Mouse (Mus musculus) granulocyte monocyte progenitor cell, adult 5-6 weeks (primary cell): ENCODE results near the gene Hist1h4b. TPM values are rescaled to one million over a fixed set of nuclear protein-coding genes. Genes with fewer than 3 reads are reported as not detected.

ENCODE experiments used
- ATAC-seq: replicated peaks from 2 replicates; pipeline ENCODE4 v1.8.0; 2016; ENCODE audit warnings: mild to moderate bottlenecking, moderate TSS enrichment, inconsistent platforms; ENCODE audit not compliant: poor library complexity, severe bottlenecking
- total RNA-seq, 2 experiments: library from RNA; stranded (forward) in 1 of 2; stranded (reverse) in 1 of 2; fragments of 200-712, 200-1000 nt in 1 of 2; fragments of >200 nt in 1 of 2; fragmentation: Nextera tagmentation in 1 of 2; gene quantifications; 2 replicates each; pipeline ENCODE4 v1.2.3; 2014 to 2017

Hist1h4b gene
- total RNA-seq (2014; fragmentation: Nextera tagmentation), result 70.4 and 87.8 TPM in 2 replicates
- 487 and 745 TPM in 2 replicates for total RNA-seq (2017)

DNA sequence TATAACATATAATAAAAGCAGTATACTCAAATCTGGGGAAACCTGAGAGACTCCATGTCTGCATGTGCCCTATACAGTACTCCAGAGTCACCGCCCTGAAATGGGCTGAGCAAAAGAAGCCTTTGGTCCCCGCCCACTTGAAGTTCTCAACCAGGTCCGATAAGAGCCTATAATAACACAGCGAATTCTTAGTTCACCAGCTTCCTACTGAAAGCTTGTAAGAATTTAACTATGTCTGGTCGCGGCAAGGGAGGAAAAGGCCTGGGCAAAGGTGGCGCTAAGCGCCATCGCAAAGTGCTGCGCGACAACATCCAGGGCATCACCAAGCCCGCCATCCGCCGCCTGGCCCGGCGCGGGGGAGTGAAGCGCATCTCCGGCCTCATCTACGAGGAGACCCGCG is at the start of gene Hist1h4b:
Gene Hist1h4b, plus strand, starts transcription at position 224 of the 400 bp plus-strand sequence.
- peak; percentile 43 for ATAC-seq

DNA sequence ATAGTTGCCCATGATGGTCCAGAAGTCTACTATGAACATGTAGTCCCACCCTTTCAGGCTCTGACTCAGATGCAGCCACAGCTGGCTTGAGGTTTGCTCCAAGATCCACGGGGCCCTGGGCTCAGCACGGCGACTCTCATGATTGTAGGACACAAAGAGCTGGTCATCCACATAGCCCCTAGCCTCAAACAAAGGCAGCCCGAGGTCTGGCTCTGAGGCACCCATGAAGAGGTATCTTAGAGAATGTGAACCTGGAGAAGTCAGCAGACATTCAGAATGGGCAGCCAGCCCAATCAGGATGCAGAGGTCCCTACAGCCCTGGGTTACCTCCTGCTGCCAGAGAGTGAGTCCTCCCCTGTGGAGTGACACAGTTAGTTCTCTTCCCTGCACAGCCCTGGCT is 48.8 kb upstream of the Hist1h4b start:
- no peak for ATAC-seq

DNA sequence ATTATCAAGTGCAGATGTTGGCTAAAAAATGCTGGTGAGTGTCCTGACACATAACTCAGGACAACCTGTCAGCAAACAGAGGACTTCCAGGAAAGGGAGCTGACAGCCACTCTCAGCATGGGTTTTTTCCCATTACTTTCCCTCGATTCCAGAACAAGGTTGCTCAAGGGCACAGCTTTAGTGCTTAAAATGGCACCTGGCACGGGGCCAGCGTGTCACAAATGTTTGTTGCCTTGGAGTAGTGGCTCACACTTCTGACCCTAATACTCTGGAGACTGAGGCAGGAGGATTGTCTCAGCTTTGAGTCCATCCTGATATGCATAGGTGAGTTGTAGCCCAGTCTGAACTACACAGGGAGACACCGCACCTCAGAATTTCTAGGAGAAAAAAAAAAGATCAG is 48.2 kb upstream of the Hist1h4b start:
- no peak for ATAC-seq

DNA sequence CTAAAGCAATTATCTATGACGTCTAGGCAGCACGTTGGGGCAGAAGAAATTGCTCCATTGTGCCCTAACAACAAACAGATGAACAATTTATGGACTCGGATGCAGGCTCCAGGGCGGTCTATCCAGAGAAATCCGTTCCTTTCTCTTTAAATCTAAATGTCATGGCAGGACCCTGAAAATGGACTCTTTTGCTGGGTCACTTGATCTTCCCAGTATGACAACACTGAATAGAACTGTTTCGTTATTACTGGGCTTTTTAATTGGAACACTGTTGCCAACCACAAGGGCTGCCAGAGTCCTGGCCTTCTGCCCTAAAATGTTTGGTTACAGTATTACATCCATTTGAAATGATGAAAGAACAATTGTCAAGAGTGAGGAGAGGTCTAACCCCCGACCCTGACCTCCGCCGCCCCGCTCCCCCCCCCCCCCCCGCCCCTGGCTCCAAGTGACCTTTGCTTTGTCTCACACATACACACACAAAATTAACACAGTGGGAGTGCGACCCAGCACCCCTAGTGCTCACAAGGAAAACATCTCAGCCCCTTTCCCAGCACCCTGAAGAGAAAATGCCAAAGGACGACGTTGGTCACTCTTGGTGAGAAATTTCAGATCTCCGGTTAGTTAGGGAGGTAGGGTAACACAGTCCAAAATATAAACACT is 47.0 kb upstream of the Hist1h4b start:
- ATAC-seq, result peak; percentile 47

DNA sequence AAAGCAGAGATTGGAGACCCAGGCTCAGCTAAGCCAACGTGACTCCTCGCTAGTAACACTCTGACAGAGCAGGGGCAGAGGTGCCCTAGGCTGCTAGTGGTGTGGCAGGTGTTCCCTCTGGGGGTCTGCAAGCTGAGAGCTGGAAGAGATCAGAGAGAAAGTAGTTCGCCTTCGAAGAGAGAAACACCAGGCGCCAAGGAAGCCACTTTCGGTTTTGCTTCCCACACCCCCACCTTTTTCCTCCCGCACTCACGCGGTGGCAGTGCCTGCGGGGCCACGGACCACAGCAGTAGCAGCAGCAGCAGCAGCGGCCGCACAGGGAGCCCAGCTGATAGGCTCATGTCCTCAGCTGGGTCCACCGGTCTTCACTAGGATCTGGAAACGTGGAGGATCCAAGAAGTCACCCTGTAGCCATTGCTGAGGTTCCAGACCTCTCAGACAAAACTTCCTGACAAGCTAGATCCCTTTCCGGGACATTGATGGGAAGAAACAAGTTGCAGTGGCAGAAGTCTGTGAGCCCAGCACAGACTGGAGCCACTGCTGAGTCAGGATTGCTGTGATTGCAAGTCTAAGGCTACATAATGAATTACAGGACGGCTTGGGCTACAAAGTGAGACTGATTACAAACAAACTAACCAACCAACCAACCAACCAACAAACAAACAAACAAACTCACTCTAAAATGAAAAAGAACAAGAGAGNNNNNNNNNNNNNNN is 46.3 kb upstream of the Hist1h4b start, which contains the start of gene Hfe:
Gene Hfe, minus strand, starts transcription at position 481 of the 716 bp plus-strand sequence.
- peak; percentile 41 for ATAC-seq

DNA sequence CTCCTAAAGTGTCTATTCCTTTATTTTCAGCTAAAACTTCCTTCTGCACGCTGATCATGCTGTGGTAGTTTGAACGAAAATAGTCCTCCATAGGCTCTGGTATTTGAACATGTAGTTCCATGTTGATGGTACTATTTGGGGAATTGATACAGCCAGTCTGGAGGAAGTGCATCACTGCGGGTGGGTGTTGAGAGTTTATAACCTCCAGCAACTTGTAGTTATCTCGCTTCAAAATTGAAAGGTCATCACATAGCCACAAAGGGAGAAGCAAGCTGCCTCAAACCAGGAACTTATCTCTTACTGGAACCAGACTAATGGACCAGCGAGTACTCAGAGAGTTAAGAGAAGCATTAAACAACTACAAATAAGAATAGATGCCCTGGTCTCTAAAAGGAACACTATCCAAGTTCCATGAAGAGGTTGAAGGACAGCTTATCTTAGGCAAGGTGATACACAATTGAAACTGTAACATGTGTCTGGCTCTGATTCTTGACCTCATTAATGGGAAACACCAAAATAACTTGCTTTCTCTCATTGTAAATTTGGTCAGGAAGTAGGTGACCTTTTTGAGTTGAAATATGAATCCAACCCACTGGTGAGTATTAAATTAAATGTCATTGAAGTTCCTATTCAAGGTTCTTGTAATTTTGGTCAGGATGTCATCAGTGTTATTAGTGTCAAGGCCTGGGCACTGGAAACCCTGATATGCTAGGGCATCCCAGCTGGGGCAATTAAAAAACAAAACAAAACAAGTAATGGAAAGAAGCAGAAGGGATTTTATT is 40.4 kb upstream of the Hist1h4b start:
- ATAC-seq, result peak; percentile 57

DNA sequence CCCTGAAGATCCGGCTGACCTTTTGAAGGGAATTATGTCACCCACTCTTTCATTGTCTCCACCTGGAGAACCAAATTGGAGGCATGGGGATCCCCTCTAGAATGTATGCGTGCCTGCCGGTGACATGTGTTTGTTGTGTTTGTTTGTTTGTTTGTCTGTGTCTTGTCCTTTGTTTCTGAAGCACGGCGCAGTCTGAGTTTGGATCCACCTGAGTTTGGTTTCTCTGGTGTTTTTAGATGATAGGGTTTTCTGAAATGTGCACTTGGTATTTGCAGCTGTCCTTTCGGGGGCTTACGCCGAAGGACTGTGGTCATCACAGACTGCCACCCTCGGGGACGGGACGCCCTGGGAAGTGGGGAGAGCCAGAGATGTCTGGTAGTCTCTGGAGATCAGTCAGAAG is 39.6 kb upstream of the Hist1h4b start:
- no peak for ATAC-seq

DNA sequence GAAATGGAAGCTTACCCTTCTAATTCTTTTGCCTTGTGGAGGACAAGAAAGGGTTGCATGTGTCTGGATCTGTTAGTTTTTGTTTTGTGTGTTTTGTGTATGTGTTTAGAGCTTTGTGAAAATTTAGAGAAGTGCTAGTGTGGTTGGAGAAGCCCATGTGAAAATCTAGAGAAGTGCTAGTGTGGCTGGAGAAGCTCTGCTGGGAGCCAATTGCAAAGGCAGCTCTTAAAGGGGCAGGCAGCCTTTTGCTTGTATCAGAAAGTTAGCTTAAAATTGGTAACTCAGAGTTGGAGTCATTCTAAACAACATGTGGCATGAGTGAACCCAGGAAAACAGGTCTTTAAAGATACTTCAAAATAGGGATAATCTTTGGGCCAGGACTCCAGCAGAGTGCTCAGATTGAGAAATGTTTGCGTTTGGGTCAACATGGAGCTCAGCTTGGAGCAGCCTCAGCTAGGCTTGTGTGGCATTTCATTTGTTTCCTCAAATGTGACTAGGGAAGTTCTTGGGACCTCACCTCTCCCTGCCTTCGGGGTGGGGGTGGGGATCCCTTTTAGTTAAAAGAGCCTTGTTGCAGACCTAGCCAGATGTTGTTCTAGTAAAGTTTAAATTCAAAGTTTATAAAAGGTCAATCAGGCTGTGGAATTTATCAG is 39.1 kb upstream of the Hist1h4b start:
- 0 out of 2 replicates have a peak, but pooled peaks have one; percentile 41 for ATAC-seq

DNA sequence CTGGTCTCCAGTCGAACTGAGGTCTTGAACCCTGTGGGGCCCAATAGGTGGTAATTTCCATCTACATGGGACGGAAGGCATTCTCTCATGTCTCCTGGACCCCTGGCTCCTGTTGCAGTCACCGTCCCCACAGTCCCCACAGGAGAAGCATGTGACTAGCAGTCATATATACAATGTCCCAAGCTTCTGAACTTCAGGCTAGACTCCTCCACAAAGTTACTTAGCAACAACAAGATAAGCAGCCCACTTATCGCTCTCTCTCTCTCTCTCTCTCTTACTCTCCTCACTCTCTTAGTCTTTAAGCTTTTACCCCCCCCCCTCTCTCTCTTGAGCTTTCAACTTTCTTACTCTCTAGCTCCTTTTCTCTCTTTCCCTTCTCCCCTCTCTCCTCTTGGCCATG is 32.6 kb upstream of the Hist1h4b start:
- no peak for ATAC-seq

DNA sequence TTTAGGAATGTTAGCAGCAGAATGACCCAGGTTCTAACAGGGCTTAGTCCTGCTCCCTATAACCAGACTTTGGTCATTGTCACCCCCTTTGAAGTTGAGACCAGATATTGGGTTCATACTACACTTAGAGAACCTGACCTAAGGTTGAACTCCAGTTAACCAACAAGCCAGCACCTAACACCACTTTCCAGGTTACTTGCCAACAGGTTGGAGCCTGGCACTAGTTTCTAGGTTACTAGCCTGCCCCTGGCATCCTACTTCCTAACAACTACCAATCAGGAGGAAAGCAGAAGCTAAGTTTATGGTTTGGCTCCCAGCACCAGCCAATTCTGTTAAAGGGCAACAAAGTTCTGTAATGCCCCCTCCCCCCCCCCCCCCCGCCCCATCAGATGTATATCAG is 31.6 kb upstream of the Hist1h4b start:
- ATAC-seq, result no peak

DNA sequence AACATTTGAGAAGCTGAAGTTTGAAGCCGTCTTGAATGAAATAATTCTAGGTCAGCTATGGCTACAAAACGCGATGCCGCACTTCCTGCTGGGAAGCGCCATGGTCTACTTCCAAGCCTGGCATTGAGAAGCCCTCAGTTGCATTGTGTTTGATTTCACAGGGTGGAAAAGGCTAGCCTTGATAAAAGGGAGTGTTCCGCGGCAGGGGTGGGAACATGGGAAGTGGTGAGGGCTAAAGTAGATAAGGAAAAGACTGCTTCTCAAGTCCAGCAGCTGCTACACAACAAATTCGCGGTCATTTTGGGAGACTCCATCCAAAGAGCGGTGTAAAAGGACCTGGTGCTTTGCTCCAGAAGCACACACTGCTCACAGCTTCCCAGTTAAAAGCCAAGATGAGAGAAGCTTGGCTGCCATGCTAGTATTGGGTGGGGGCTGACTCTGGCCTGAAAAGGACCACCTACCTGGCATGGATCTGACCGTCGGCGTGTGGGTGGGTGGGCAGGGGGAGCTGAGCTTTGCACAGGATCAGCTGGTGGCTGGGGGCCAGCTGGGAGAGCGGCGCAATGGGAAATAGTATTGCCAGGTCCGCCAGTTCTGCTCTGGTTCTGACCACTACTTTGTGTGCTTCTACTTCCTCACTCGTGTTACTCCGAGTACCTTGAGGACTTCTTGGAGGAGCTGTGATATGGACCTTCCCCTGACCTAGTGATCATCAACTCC is 28.2 kb upstream of the Hist1h4b start:
- peak; percentile 34 for ATAC-seq

DNA sequence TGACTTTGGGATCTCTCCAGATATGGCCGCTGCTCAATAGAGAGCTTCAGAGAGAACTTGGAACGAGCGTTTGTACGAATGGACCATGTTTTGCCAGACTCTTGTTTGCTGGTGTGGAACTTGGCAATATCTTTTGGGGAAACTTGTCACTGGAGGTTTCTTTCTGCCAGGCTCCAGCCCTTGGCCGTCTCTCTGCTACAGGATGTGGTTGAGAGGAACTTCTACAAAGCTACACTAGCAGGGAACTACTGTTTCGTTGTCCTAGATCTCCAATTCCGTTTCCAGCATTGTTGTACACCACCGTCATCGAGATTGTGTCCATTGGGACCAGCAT is 27.7 kb upstream of the Hist1h4b start:
- ATAC-seq, result peak; percentile 76

DNA sequence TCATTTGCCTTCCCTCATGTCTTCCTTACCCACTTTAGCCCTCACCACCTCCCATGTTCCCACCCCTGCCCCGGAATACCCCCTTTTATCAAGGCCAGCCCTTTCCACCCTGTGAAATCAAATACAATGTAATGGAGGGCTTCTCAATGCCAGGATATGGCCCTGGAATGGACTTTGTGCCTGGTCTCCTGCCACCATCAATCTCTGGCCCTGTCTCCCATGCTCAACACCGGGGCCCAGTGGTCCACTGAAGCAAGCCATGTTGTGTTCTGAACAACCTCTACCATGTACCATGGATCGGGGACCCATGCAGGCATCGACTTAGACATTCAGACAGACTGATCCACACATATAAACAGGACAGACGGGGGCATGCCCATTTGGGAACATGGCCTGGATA is 27.1 kb upstream of the Hist1h4b start:
- no peak for ATAC-seq

DNA sequence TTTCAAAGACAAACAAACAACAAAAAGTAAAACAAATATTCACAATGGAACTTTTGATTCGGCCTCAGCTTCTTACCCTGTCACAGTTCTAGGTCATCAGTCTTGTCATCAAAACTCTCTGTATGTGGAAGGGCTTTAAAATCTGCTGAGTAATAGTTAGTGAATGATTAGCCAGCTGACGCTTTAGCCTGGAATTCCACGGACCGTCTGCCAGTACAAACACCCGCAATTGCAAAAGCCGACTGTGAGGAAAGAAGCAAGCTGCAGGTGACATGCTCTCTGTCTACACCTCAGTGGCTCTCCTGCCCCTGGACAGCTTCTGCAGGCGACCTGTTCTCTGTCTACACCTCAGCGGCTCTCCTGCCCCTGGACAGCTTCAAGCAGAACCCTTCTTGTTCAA is 26.3 kb upstream of the Hist1h4b start:
- ATAC-seq, result no peak

DNA sequence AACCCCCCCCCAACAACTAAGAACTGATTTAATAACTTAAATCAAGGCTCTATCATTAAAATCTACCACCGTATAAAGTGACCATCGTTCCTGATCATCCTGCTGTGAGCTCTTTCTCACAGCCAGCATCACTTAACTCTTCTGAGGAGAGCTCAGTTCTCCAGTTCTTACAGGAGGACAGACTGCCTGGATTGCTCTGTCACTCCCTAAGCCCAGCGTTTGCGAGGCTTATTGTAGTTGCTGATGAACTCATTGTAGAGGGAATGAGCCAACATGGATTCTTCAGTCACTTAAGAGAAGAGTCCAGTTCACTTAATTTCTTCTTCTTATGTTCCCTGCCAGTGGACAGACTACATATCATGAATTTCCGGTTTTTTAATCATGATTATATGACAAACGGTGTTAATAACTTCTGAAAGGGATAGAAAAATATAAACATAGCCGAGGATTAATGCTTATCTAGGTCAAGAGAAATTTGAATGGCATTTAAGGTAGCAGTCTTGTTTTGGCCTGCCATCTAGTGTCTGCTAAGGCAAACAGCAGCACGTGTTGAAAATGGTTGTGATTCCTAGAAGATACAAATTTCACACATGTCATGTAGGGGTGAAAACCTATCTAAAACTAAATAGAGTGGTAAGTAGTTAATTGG is 24.5 kb upstream of the Hist1h4b start:
- ATAC-seq, result peak; percentile 66; the same call in 1 of the 2 replicates

DNA sequence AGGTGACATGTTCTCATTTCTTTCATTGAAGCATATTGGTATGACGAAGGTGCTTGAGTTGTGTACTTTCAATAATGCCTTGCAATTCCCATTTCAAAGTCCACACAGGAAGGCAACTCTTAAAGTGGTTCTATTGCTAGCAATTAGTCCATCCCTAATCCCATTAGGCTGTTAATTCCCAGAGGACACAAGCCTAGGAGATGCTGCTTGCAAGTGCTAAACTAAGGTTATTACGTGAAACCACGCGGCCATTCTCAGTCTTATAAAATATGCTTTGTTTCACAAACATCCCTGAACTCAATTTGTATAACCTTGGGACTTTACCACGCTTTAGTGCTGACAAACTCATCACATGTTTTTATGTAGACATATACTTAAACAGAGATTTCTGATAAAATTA is 19.7 kb upstream of the Hist1h4b start:
- no peak for ATAC-seq

DNA sequence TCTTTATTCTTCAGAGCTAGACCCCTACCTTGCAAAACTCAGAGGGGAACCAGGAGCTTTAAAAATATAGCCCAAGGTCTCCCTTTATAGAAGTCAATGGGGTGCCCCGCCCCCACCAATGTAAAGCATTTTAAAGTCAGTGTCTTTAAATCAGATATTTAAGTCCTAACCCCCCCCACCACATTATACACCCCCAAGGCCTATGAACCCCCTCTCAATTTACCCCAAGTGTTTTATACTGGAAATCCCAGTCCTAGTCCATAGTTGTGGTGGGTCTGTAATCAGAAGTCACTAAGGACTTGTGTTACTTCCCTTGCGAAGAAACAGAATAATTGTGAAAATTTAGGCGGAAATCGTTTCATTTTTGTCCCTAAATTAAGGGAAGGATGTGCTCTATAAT is 18.8 kb upstream of the Hist1h4b start:
- ATAC-seq, result no peak

DNA sequence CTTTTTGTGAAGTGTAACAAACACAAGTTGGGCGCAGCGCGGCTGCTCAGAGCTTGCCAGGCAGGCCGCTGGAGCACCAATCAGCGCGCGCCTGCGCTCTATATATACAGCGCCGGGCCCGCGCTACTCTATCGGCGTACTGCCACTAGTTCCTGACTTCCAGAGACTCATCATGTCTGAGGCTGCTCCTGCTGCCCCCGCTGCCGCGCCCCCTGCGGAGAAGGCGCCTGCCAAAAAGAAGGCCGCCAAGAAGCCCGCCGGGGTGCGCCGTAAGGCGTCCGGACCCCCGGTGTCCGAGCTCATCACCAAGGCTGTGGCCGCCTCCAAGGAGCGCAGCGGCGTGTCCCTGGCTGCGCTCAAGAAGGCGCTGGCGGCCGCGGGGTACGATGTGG is 18.1 kb upstream of the Hist1h4b start, which contains the start of gene Hist1h1c:
Gene Hist1h1c, plus strand, starts transcription at position 132 of the 392 bp plus-strand sequence.
- ATAC-seq, result peak; percentile 68
